Mouse (Mus musculus): ENCODE results near the gene Birc5. TPM values are rescaled to one million over a fixed set of nuclear protein-coding genes. Genes with fewer than 3 reads are reported as not detected.
A peak's percentile ranks its signal among the peaks of the same experiment; 100 is the strongest.

Birc5 gene
- polyA plus RNA-seq, 1 experiment from 2014 or later: 395 TPM

- Histone ChIP-seq H3K27me3 (ENCODE audit: low read depth, poor library complexity, severe bottlenecking) (peaks cover 35% of the 10 kb centered on the region), H3K27ac (0 out of 2 replicates have a peak overlapping the region, but pooled peaks have one; percentile 4), H3K36me3 (no peaks in the 10 kb centered on the region), H3K4me3 (no peak overlapping the region), H3K4me1 (peaks cover 46% of the 10 kb centered on the region), H3K9me3 (replicated peaks) (no peaks in the 10 kb centered on the region)
- WGBS: 100% methylated on average over 1 of the region's 1 CpGs
- DNase-seq (ENCODE audit: low spot score): no peak
These were observed 33.2 kb downstream of the Birc5 start for GRCm38 (mm10) chr11:117882208-117882607.

GRCm38 (mm10) chr11:117886000-117886399 lies 36.9 kb downstream of the Birc5 start:
- H3K27me3 ChIP-seq (ENCODE audit: low read depth, poor library complexity, severe bottlenecking): peaks cover 73% of the 10 kb centered on the region
- peaks cover 59% of the 10 kb centered on the region for H3K4me1 ChIP-seq
- H3K27ac ChIP-seq: 0 out of 2 replicates have a peak overlapping the region, but pooled peaks have one; percentile 8
- H3K36me3 ChIP-seq: no peaks in the 10 kb centered on the region
- no peaks in the 10 kb centered on the region for H3K9me3 ChIP-seq (replicated peaks)
- DNase-seq (ENCODE audit: low spot score): no peak
- H3K4me3 ChIP-seq: no peak overlapping the region
- 53% methylated on average over 5 of the region's 5 CpGs for WGBS

- WGBS: 6% methylated on average over 20 of the region's 20 CpGs
- H3K9me3 ChIP-seq (replicated peaks): no peaks in the 10 kb centered on the region
- H3K27ac ChIP-seq: peak overlapping the region; percentile 83
- H3K4me3 ChIP-seq: peak overlapping the region; percentile 49
- DNase-seq (ENCODE audit: low spot score): no peak
- H3K4me1 ChIP-seq: peaks cover 52% of the 10 kb centered on the region
- peaks cover 86% of the 10 kb centered on the region for H3K27me3 ChIP-seq (ENCODE audit: low read depth, poor library complexity, severe bottlenecking)
- H3K36me3 ChIP-seq: no peaks in the 10 kb centered on the region
These were observed 39.3 kb downstream of the Birc5 start for GRCm38 (mm10) chr11:117888168-117888852.

GRCm38 (mm10) chr11:117888853-117889822 lies 40.1 kb downstream of the Birc5 start:
- H3K27ac ChIP-seq: peak overlapping the region; percentile 83
- peaks cover 79% of the 10 kb centered on the region for H3K27me3 ChIP-seq (ENCODE audit: low read depth, poor library complexity, severe bottlenecking)
- H3K4me3 ChIP-seq: peak overlapping the region; percentile 49
- H3K9me3 ChIP-seq (replicated peaks): no peaks in the 10 kb centered on the region
- no peaks in the 10 kb centered on the region for H3K36me3 ChIP-seq
- peaks cover 48% of the 10 kb centered on the region for H3K4me1 ChIP-seq
- peak; percentile 79 for DNase-seq (ENCODE audit: low spot score)
- 4% methylated on average over 33 of the region's 33 CpGs for WGBS

GRCm38 (mm10) chr11:117889887-117890340 lies 40.9 kb downstream of the Birc5 start:
- H3K9me3 ChIP-seq (replicated peaks): no peaks in the 10 kb centered on the region
- WGBS: 4% methylated on average over 11 of the region's 11 CpGs
- peak overlapping the region; percentile 49 for H3K4me3 ChIP-seq
- peaks cover 48% of the 10 kb centered on the region for H3K4me1 ChIP-seq
- no peaks in the 10 kb centered on the region for H3K36me3 ChIP-seq
- peaks cover 75% of the 10 kb centered on the region for H3K27me3 ChIP-seq (ENCODE audit: low read depth, poor library complexity, severe bottlenecking)
- peak overlapping the region; percentile 83 for H3K27ac ChIP-seq
- DNase-seq (ENCODE audit: low spot score): no peak

- H3K36me3 ChIP-seq: no peaks in the 10 kb centered on the region
- H3K4me1 ChIP-seq: peaks cover 46% of the 10 kb centered on the region
- peak overlapping the region; percentile 49; the same call in 1 of the 2 replicates for H3K4me3 ChIP-seq
- DNase-seq (ENCODE audit: low spot score): no peak
- WGBS: 20% methylated on average over 13 of the region's 13 CpGs
- peak overlapping the region; percentile 83 for H3K27ac ChIP-seq
- no peaks in the 10 kb centered on the region for H3K9me3 ChIP-seq (replicated peaks)
- peaks cover 69% of the 10 kb centered on the region for H3K27me3 ChIP-seq (ENCODE audit: low read depth, poor library complexity, severe bottlenecking)
These were observed 41.6 kb downstream of the Birc5 start for GRCm38 (mm10) chr11:117890519-117891282.

- peaks cover 38% of the 10 kb centered on the region for H3K4me1 ChIP-seq
- H3K36me3 ChIP-seq: no peaks in the 10 kb centered on the region
- DNase-seq (ENCODE audit: low spot score): no peak
These were observed 42.6 kb downstream of the Birc5 start for GRCm38 (mm10) chr11:117891581-117892175.

GRCm38 (mm10) chr11:117892199-117892598 lies 43.1 kb downstream of the Birc5 start:
- H3K9me3 ChIP-seq (replicated peaks): no peaks in the 10 kb centered on the region
- DNase-seq (ENCODE audit: low spot score): no peak
- H3K4me3 ChIP-seq: no peak overlapping the region
- 50% methylated on average over 6 of the region's 6 CpGs for WGBS
- no peak overlapping the region for H3K27ac ChIP-seq
- peaks cover 38% of the 10 kb centered on the region for H3K4me1 ChIP-seq
- H3K36me3 ChIP-seq: no peaks in the 10 kb centered on the region
- H3K27me3 ChIP-seq (ENCODE audit: low read depth, poor library complexity, severe bottlenecking): peaks cover 54% of the 10 kb centered on the region

More at GRCm38 (mm10) chr11:117891581-117892175, 42.6 kb downstream of the Birc5 start:
- H3K27ac ChIP-seq: no peak overlapping the region
- H3K4me3 ChIP-seq: no peak overlapping the region
- peaks cover 59% of the 10 kb centered on the region for H3K27me3 ChIP-seq (ENCODE audit: low read depth, poor library complexity, severe bottlenecking)
- 91% methylated on average over 19 of the region's 19 CpGs for WGBS
- H3K9me3 ChIP-seq (replicated peaks): no peaks in the 10 kb centered on the region

GRCm38 (mm10) chr11:117894676-117895075 lies 45.6 kb downstream of the Birc5 start:
- 56% methylated on average over 10 of the region's 10 CpGs for WGBS
- Histone ChIP-seq H3K27me3 (ENCODE audit: low read depth, poor library complexity, severe bottlenecking) (peaks cover 29% of the 10 kb centered on the region), H3K4me3 (no peak overlapping the region), H3K9me3 (replicated peaks) (no peaks in the 10 kb centered on the region), H3K36me3 (no peaks in the 10 kb centered on the region), H3K4me1 (peaks cover 19% of the 10 kb centered on the region), H3K27ac (no peak overlapping the region)
- no peak for DNase-seq (ENCODE audit: low spot score)

- Histone ChIP-seq H3K27me3 (ENCODE audit: low read depth, poor library complexity, severe bottlenecking) (peaks cover 11% of the 10 kb centered on the region), H3K4me3 (no peak overlapping the region), H3K27ac (no peak overlapping the region), H3K4me1 (peaks cover under 1% of the 10 kb centered on the region; the same call in 1 of the 2 replicates), H3K36me3 (no peaks in the 10 kb centered on the region), H3K9me3 (replicated peaks) (no peaks in the 10 kb centered on the region)
- DNase-seq (ENCODE audit: low spot score): no peak
- WGBS: 63% methylated on average over 2 of the region's 2 CpGs
These were observed 47.5 kb downstream of the Birc5 start for GRCm38 (mm10) chr11:117896533-117896932.

GRCm38 (mm10) chr11:117902282-117902681 lies 53.2 kb downstream of the Birc5 start:
- WGBS: 54% methylated on average over 2 of the region's 2 CpGs
- no peak overlapping the region for H3K4me3 ChIP-seq

GRCm38 (mm10) chr11:117904442-117904841 lies 55.4 kb downstream of the Birc5 start:
- no peaks in the 10 kb centered on the region for H3K36me3 ChIP-seq
- WGBS: 83% methylated on average over 8 of the region's 8 CpGs
- H3K9me3 ChIP-seq (replicated peaks): no peaks in the 10 kb centered on the region
- no peak overlapping the region for H3K4me3 ChIP-seq
- H3K4me1 ChIP-seq: peaks cover 16% of the 10 kb centered on the region; the same call in 1 of the 2 replicates
- no peak for DNase-seq (ENCODE audit: low spot score)
- no peaks in the 10 kb centered on the region for H3K27me3 ChIP-seq (ENCODE audit: low read depth, poor library complexity, severe bottlenecking)
- no peak overlapping the region for H3K27ac ChIP-seq

More at GRCm38 (mm10) chr11:117902282-117902681, 53.2 kb downstream of the Birc5 start:
- H3K27ac ChIP-seq: no peak overlapping the region
- H3K4me1 ChIP-seq: peaks cover 15% of the 10 kb centered on the region; the same call in 1 of the 2 replicates
- H3K36me3 ChIP-seq: no peaks in the 10 kb centered on the region
- no peaks in the 10 kb centered on the region for H3K27me3 ChIP-seq (ENCODE audit: low read depth, poor library complexity, severe bottlenecking)
- H3K9me3 ChIP-seq (replicated peaks): no peaks in the 10 kb centered on the region
- no peak for DNase-seq (ENCODE audit: low spot score)
